Mouse (Mus musculus): ENCODE results near the gene Arf5. TPM values are rescaled to one million over a fixed set of nuclear protein-coding genes. Genes with fewer than 3 reads are reported as not detected.

The Arf5 gene
- polyA plus RNA-seq, 1 experiment from 2014 or later: 330 TPM

- Histone ChIP-seq H3K27ac (no peak overlapping the region), H3K27me3 (no peaks in the 10 kb centered on the region), H3K36me3 (peaks cover 9% of the 10 kb centered on the region), H3K4me1 (peaks cover 2% of the 10 kb centered on the region; the same call in 1 of the 2 replicates), H3K4me3 (no peak overlapping the region), H3K9me3 (replicated peaks) (no peaks in the 10 kb centered on the region), H3K9ac (no peak overlapping the region), H3K4me2 (replicated peaks) (no peak overlapping the region)
- 79% methylated on average over 10 of the region's 10 CpGs for WGBS
- ATAC-seq (ENCODE audit: low FRiP score): no peak
Observed at GRCm38 (mm10) chr6:28430795-28431537, 7.6 kb downstream of the Arf5 start.

- WGBS: 77% methylated on average over 6 of the region's 6 CpGs
- H3K36me3 ChIP-seq: peaks cover 4% of the 10 kb centered on the region; the same call in 1 of the 2 replicates
- H3K9ac ChIP-seq: no peak overlapping the region
- H3K4me3 ChIP-seq: no peak overlapping the region
- H3K4me2 ChIP-seq (replicated peaks): no peak overlapping the region
- no peak overlapping the region for H3K27ac ChIP-seq
- H3K9me3 ChIP-seq (replicated peaks): no peaks in the 10 kb centered on the region
- no peaks in the 10 kb centered on the region for H3K27me3 ChIP-seq
- H3K4me1 ChIP-seq: no peaks in the 10 kb centered on the region
- ATAC-seq (ENCODE audit: low FRiP score): no peak
Observed at GRCm38 (mm10) chr6:28431538-28431855, 8.1 kb downstream of the Arf5 start.

- no peak for ATAC-seq (ENCODE audit: low FRiP score)
- Histone ChIP-seq H3K27ac (no peak overlapping the region), H3K27me3 (peaks cover 32% of the 10 kb centered on the region), H3K9me3 (replicated peaks) (no peaks in the 10 kb centered on the region), H3K4me3 (no peak overlapping the region), H3K4me2 (replicated peaks) (no peak overlapping the region), H3K9ac (no peak overlapping the region), H3K36me3 (no peaks in the 10 kb centered on the region), H3K4me1 (no peaks in the 10 kb centered on the region)
- WGBS: 85% methylated on average over 7 of the region's 7 CpGs
Observed at GRCm38 (mm10) chr6:28447937-28448336, 24.6 kb downstream of the Arf5 start.

GRCm38 (mm10) chr6:28449253-28449652, 25.9 kb downstream of the Arf5 start, which contains the start of gene Pax4:
Pax4 (minus strand) TSS chr6:28449353.
- Histone ChIP-seq H3K4me1 (no peaks in the 10 kb centered on the region), H3K9ac (no peak within 1 kb of the TSS), H3K27ac (no peak within 1 kb of the TSS), H3K4me2 (replicated peaks) (no peak within 1 kb of the TSS), H3K36me3 (no peaks in the 10 kb centered on the region), H3K9me3 (replicated peaks) (no peaks in the 10 kb centered on the region), H3K4me3 (no peak within 1 kb of the TSS), H3K27me3 (peaks cover 32% of the 10 kb centered on the region)
- ATAC-seq (ENCODE audit: low FRiP score): no peak
- WGBS: 90% methylated on average over 2 of the region's 2 CpGs

GRCm38 (mm10) chr6:28450481-28450880, 27.1 kb downstream of the Arf5 start:
- Histone ChIP-seq H3K27me3 (peaks cover 32% of the 10 kb centered on the region), H3K36me3 (no peaks in the 10 kb centered on the region), H3K4me1 (no peaks in the 10 kb centered on the region), H3K4me3 (no peak overlapping the region), H3K9me3 (replicated peaks) (no peaks in the 10 kb centered on the region), H3K9ac (no peak overlapping the region), H3K4me2 (replicated peaks) (no peak overlapping the region), H3K27ac (no peak overlapping the region)
- ATAC-seq (ENCODE audit: low FRiP score): no peak
- 19% methylated on average over 5 of the region's 5 CpGs for WGBS

- no peak for ATAC-seq (ENCODE audit: low FRiP score)
- H3K4me1 ChIP-seq: no peaks in the 10 kb centered on the region
- no peak overlapping the region for H3K4me2 ChIP-seq (replicated peaks)
- under 1% methylated on average over 12 of the region's 12 CpGs for WGBS
- no peak overlapping the region for H3K27ac ChIP-seq
- H3K36me3 ChIP-seq: no peaks in the 10 kb centered on the region
- H3K9ac ChIP-seq: no peak overlapping the region
- no peaks in the 10 kb centered on the region for H3K9me3 ChIP-seq (replicated peaks)
- peaks cover 32% of the 10 kb centered on the region for H3K27me3 ChIP-seq
- no peak overlapping the region for H3K4me3 ChIP-seq
Observed at GRCm38 (mm10) chr6:28450977-28451376, 27.6 kb downstream of the Arf5 start.

- Histone ChIP-seq H3K4me3 (no peak overlapping the region), H3K27me3 (no peaks in the 10 kb centered on the region), H3K4me2 (replicated peaks) (no peak overlapping the region), H3K36me3 (no peaks in the 10 kb centered on the region), H3K9ac (no peak overlapping the region), H3K4me1 (no peaks in the 10 kb centered on the region; the same call in 1 of the 2 replicates), H3K9me3 (replicated peaks) (no peaks in the 10 kb centered on the region), H3K27ac (no peak overlapping the region)
- no peak for ATAC-seq (ENCODE audit: low FRiP score)
Observed at GRCm38 (mm10) chr6:28459221-28459668, 35.9 kb downstream of the Arf5 start.

GRCm38 (mm10) chr6:28460534-28460933, 37.2 kb downstream of the Arf5 start:
- Histone ChIP-seq H3K9me3 (replicated peaks) (no peaks in the 10 kb centered on the region), H3K9ac (no peak overlapping the region), H3K27me3 (no peaks in the 10 kb centered on the region), H3K4me2 (replicated peaks) (no peak overlapping the region), H3K36me3 (no peaks in the 10 kb centered on the region), H3K27ac (no peak overlapping the region), H3K4me1 (peaks cover 5% of the 10 kb centered on the region; the same call in 1 of the 2 replicates), H3K4me3 (no peak overlapping the region)
- 11% methylated on average over 5 of the region's 5 CpGs for WGBS
- ATAC-seq (ENCODE audit: low FRiP score): no peak

GRCm38 (mm10) chr6:28464630-28465029, 41.3 kb downstream of the Arf5 start:
- Histone ChIP-seq H3K4me3 (no peak overlapping the region), H3K27me3 (no peaks in the 10 kb centered on the region), H3K36me3 (no peaks in the 10 kb centered on the region), H3K4me2 (replicated peaks) (no peak overlapping the region), H3K9me3 (replicated peaks) (no peaks in the 10 kb centered on the region), H3K27ac (0 out of 2 replicates have a peak overlapping the region, but pooled peaks have one; percentile 18), H3K4me1 (peaks cover 5% of the 10 kb centered on the region; the same call in 1 of the 2 replicates), H3K9ac (no peak overlapping the region)
- 29% methylated on average over 6 of the region's 6 CpGs for WGBS
- peak; percentile 61; the same call in 1 of the 2 replicates for ATAC-seq (ENCODE audit: low FRiP score)

GRCm38 (mm10) chr6:28470017-28470602, 46.8 kb downstream of the Arf5 start:
- ATAC-seq (ENCODE audit: low FRiP score): no peak
- Histone ChIP-seq H3K27ac (no peak overlapping the region), H3K36me3 (no peaks in the 10 kb centered on the region), H3K9ac (no peak overlapping the region), H3K27me3 (no peaks in the 10 kb centered on the region), H3K4me1 (no peaks in the 10 kb centered on the region), H3K4me3 (no peak overlapping the region), H3K9me3 (replicated peaks) (no peaks in the 10 kb centered on the region), H3K4me2 (replicated peaks) (no peak overlapping the region)
- WGBS: 63% methylated on average over 4 of the region's 4 CpGs

GRCm38 (mm10) chr6:28470621-28471020, 47.3 kb downstream of the Arf5 start:
- Histone ChIP-seq H3K4me3 (no peak overlapping the region), H3K4me1 (no peaks in the 10 kb centered on the region), H3K9me3 (replicated peaks) (no peaks in the 10 kb centered on the region), H3K36me3 (no peaks in the 10 kb centered on the region), H3K9ac (no peak overlapping the region), H3K4me2 (replicated peaks) (no peak overlapping the region), H3K27ac (no peak overlapping the region), H3K27me3 (no peaks in the 10 kb centered on the region)
- 84% methylated on average over 5 of the region's 5 CpGs for WGBS
- no peak for ATAC-seq (ENCODE audit: low FRiP score)

GRCm38 (mm10) chr6:28471284-28472035, 48.1 kb downstream of the Arf5 start:
- H3K4me3 ChIP-seq: no peak overlapping the region
- no peaks in the 10 kb centered on the region for H3K9me3 ChIP-seq (replicated peaks)
- no peak overlapping the region for H3K27ac ChIP-seq
- no peak for ATAC-seq (ENCODE audit: low FRiP score)
- WGBS: 87% methylated on average over 9 of the region's 9 CpGs
- no peak overlapping the region for H3K9ac ChIP-seq
- no peaks in the 10 kb centered on the region for H3K27me3 ChIP-seq
- no peaks in the 10 kb centered on the region for H3K36me3 ChIP-seq
- no peak overlapping the region for H3K4me2 ChIP-seq (replicated peaks)
- H3K4me1 ChIP-seq: no peaks in the 10 kb centered on the region

All from hindbrain, embryonic 12.5 days (tissue).